Mouse (Mus musculus): ENCODE data around the gene Vps41.

DNA sequence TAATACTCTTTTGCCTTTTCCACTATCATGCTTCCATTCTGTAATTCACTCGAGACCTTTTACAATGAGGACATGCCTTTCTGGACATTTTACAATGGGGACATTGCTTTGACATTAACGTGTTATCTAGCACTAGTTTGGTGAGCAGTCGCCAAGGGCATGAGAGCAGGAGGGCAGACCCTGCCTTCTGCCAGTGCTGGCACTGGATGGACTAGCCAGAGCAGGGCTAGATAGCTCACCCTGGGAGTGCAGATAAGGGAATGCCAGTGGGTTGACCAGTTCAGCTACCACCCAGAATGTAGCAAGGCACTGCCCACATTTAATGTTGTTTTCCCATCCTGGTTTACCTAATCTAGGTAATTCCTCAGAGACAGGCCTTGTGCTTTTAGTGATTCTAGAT is 179.7 kb downstream of the Vps41 start:
- TF ChIP-seq EP300 (IDR thresholded peaks at IDR 0.05; ENCODE audit: insufficient read depth, low read depth, low read length) (no peak), POLR2A (IDR thresholded peaks at IDR 0.05; ENCODE audit: insufficient read depth, low read length) (no peak)

Measured in ES-Bruce4 (cell line).